Comparison of ENCODE assay signal across 20 mouse cellular contexts in the genomic region with DNA sequence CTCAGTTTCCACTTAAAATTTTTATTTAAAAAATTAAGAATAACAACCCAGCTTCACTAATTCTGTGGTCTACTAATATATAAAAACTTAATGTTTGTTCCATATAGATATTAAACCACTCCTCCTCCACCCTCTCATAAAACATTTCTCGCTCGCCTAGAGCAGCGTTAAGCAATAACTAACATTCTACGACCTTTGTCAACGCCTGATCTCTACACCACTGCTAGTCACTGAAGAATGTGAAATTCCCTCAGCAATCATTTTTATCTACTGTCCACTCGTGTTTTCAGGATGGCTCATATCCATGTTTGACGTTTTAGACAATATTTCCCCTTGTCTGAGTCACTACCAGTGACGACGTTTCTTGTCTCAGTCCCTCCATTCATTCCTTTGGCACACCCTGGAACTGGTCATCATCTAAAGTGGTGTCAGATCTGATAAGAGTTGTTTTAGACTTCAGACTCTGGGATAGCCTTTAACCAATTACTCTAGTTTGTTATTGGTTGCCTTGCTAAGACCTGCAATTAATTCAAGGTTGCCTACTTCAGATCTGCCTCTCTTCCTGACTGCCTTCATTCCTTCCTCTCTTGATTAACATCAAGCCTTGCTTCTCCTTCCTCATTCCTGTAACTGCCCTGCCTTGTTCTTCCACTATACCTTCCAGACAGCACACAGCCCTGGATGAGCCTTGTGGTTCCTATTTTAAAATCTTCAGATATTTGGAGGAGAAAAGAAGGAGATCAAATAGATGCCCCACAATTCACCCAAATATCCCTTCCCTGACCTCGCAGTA. TPM values are rescaled to one million over a fixed set of nuclear protein-coding genes. Genes with fewer than 3 reads are reported as not detected.
A peak's percentile ranks its signal among the peaks of the same experiment; 100 is the strongest.
DNase-seq lines count a peak whose midpoint lies in the region; ATAC-seq and TF ChIP-seq lines count a peak whose summit lies in the region.
"Had no signal": no experiment of that assay in that cellular context is flagged by ENCODE, and none has a peak within 500 bp of the region (broad histone marks: within the 10 kb centered on the region; RNA-seq: fewer than 3 reads in every experiment).

No protein-coding gene starts in this region.

- H3K4me3 ChIP-seq in kidney, adult 2 months (ENCODE audit: insufficient read depth, low read depth, low read length): no peak overlapping the region
- peak overlapping the region; percentile 27; the same call in 1 of the 2 replicates for H3K4me3 ChIP-seq in G1E (ENCODE audit: low read depth, low read length)
- H3K4me3 ChIP-seq in intestine, embryonic 14.5 days (ENCODE audit: low read depth, low read length): no peak overlapping the region
- no peak overlapping the region for H3K4me3 ChIP-seq in stomach, embryonic 16.5 days (replicated peaks; ENCODE audit: low read length)
- H3K4me3 ChIP-seq in left cerebral cortex, adult 2 months: no peak overlapping the region
- H3K4me3 ChIP-seq: embryonic facial prominence, embryonic 12.5 days; erythroblast, embryonic 14.5 days; forebrain, embryonic 12.5 days; heart, embryonic 12.5 days; midbrain, embryonic 10.5 days had no signal

- no peak overlapping the region for H3K9ac ChIP-seq in intestine, embryonic 14.5 days (ENCODE audit: low read length)
- no peak overlapping the region for H3K9ac ChIP-seq in stomach, embryonic 16.5 days (ENCODE audit: low read length)
- H3K9ac ChIP-seq: embryonic facial prominence, embryonic 12.5 days; forebrain, embryonic 12.5 days; heart, embryonic 12.5 days had no signal

- ATAC-seq in G1E (ENCODE audit: extremely low read depth, insufficient number of reproducible peaks, low FRiP score, poor library complexity, severe bottlenecking): no peak
- ATAC-seq in intestine, embryonic 14.5 days (replicated peaks; ENCODE audit: low FRiP score, low TSS enrichment, low read depth): peak; percentile 47; the same call in 1 of the 2 replicates
- ATAC-seq in stomach, embryonic 16.5 days (ENCODE audit: insufficient read depth, low FRiP score): peak; percentile 44; the same call in 1 of the 2 replicates

- no peak for TF ChIP-seq POLR2A in kidney, adult 2 months (IDR thresholded peaks at IDR 0.05; ENCODE audit: low read depth, low read length)

- H3K27ac ChIP-seq in kidney, adult 2 months (ENCODE audit: insufficient read depth, low read depth, low read length): peak overlapping the region; percentile 60
- H3K27ac ChIP-seq in intestine, embryonic 14.5 days (ENCODE audit: low read depth): no peak overlapping the region
- H3K27ac ChIP-seq in stomach, embryonic 16.5 days (ENCODE audit: low read length): no peak overlapping the region
- no peak overlapping the region for H3K27ac ChIP-seq in left cerebral cortex, adult 2 months
- H3K27ac ChIP-seq: embryonic facial prominence, embryonic 12.5 days; forebrain, embryonic 12.5 days; midbrain, embryonic 10.5 days had no signal

- H3K4me2 ChIP-seq in intestine, embryonic 14.5 days (ENCODE audit: low read length): no peak overlapping the region
- no peak overlapping the region for H3K4me2 ChIP-seq in stomach, embryonic 16.5 days (ENCODE audit: low read depth, low read length)
- H3K4me2 ChIP-seq: embryonic facial prominence, embryonic 12.5 days; forebrain, embryonic 12.5 days; heart, embryonic 12.5 days had no signal

- intact Hi-C loops in gastrocnemius, postnatal 14 days (cut with DNase I; ENCODE audit: low total_unique reads): no loop called here
- intact Hi-C loops in left cerebral cortex, adult 2 months (cut with DNase I): no loop called here

- no peaks in the 10 kb centered on the region for H3K9me3 ChIP-seq in G1E (replicated peaks)
- H3K9me3 ChIP-seq in intestine, embryonic 14.5 days (ENCODE audit: control insufficient read depth, low read length): no peaks in the 10 kb centered on the region
- no peaks in the 10 kb centered on the region for H3K9me3 ChIP-seq in stomach, embryonic 16.5 days (replicated peaks; ENCODE audit: control insufficient read depth, low read length)
- H3K9me3 ChIP-seq: embryonic facial prominence, embryonic 12.5 days; forebrain, embryonic 12.5 days; heart, embryonic 12.5 days; midbrain, embryonic 10.5 days had no signal

- TF ChIP-seq CTCF in kidney, adult 2 months (conservative IDR thresholded peaks at IDR 0.05; ENCODE audit: insufficient read depth, insufficient read length, low read depth, low read length): no peak
- no peak for TF ChIP-seq CTCF in G1E (IDR thresholded peaks at IDR 0.05; ENCODE audit: low read depth, low read length)
- TF ChIP-seq CTCF in left cerebral cortex, adult 2 months (IDR thresholded peaks at IDR 0.05): no peak

- no peaks in the 10 kb centered on the region for H3K36me3 ChIP-seq in kidney, adult 2 months (ENCODE audit: control insufficient read depth, insufficient read depth, low read length)
- H3K36me3 ChIP-seq in G1E (replicated peaks): no peaks in the 10 kb centered on the region
- no peaks in the 10 kb centered on the region for H3K36me3 ChIP-seq in intestine, embryonic 14.5 days (ENCODE audit: control insufficient read depth, insufficient read depth, low read length)
- no peaks in the 10 kb centered on the region for H3K36me3 ChIP-seq in stomach, embryonic 16.5 days (ENCODE audit: control insufficient read depth, insufficient read depth, low read length)
- H3K36me3 ChIP-seq: embryonic facial prominence, embryonic 12.5 days; forebrain, embryonic 12.5 days; heart, embryonic 12.5 days; midbrain, embryonic 10.5 days had no signal

- H3K4me1 ChIP-seq in kidney, adult 2 months (ENCODE audit: control insufficient read depth, insufficient read depth, low read length): peaks cover 2% of the 10 kb centered on the region; the same call in 1 of the 2 replicates
- H3K4me1 ChIP-seq in G1E (ENCODE audit: insufficient read depth, low read depth, low read length): peaks cover 42% of the 10 kb centered on the region
- peaks cover 4% of the 10 kb centered on the region; the same call in 1 of the 2 replicates for H3K4me1 ChIP-seq in intestine, embryonic 14.5 days (replicated peaks; ENCODE audit: control insufficient read depth, insufficient read depth, low read length)
- peaks cover 8% of the 10 kb centered on the region for H3K4me1 ChIP-seq in stomach, embryonic 16.5 days (ENCODE audit: control insufficient read depth, insufficient read depth, low read length)
- H3K4me1 ChIP-seq: embryonic facial prominence, embryonic 12.5 days; forebrain, embryonic 12.5 days; midbrain, embryonic 10.5 days had no signal

- 48% methylated on average over 10 of the region's 10 CpGs for WGBS in kidney, adult 2 months
- WGBS in intestine, embryonic 14.5 days: 54% methylated on average over 10 of the region's 10 CpGs
- WGBS in stomach, embryonic 16.5 days: 64% methylated on average over 10 of the region's 10 CpGs

- no peaks in the 10 kb centered on the region for H3K27me3 ChIP-seq in kidney, adult 2 months (replicated peaks; ENCODE audit: control insufficient read depth, insufficient read depth, low read length)
- H3K27me3 ChIP-seq in G1E (ENCODE audit: insufficient read depth, low read length): no peaks in the 10 kb centered on the region
- no peaks in the 10 kb centered on the region for H3K27me3 ChIP-seq in intestine, embryonic 14.5 days (replicated peaks; ENCODE audit: control insufficient read depth, insufficient read depth, low read length)
- no peaks in the 10 kb centered on the region for H3K27me3 ChIP-seq in stomach, embryonic 16.5 days (ENCODE audit: control insufficient read depth, insufficient read depth, low read length)
- H3K27me3 ChIP-seq: CH12.LX; embryonic facial prominence, embryonic 12.5 days; forebrain, embryonic 12.5 days; heart, embryonic 12.5 days had no signal

- DNase-seq in kidney, adult 2 months: peak; percentile 14
- no peak for DNase-seq in kidney, adult 8-10 months
- no peak for DNase-seq in G1E (ENCODE audit: low spot score)
- no peak for DNase-seq in intestine, embryonic 14.5 days (ENCODE audit: low spot score)
- no peak for DNase-seq in gastrocnemius, postnatal 14 days
- DNase-seq in left cerebral cortex, adult 2 months (ENCODE audit: extremely low spot score in 1 of 2, low spot score in 2 of 2): no peak
- DNase-seq: B cell, adult 2 months; cerebellum, adult 11-12 months; cerebellum, postnatal 10 days; heart, postnatal 10 days; lung, postnatal 10 days; right cerebral cortex, adult 18-20 months; right cerebral cortex, postnatal 4 days had no signal

RNA-seq across cellular contexts. Expression of a gene that starts 23.5 kb away (rescaled TPM):
- polyA plus RNA-seq in kidney, adult 2 months (2012; rRNA removed): 5.7 and 8.5 TPM in 2 replicates
- 619 and 632 TPM in 2 replicates for total RNA-seq in G1E (2014; fragmentation: Nextera tagmentation)
- total RNA-seq in G1E (2017): 55.1 and 56.9 TPM in 2 replicates
- 11.9 and 13.1 TPM in 2 replicates for polyA plus RNA-seq in G1E (2012)
- 16.9 and 18.3 TPM in 2 replicates for polyA plus RNA-seq in intestine, embryonic 14.5 days (2014; fragmentation: Nextera tagmentation; extraction: Ambion mirVana)
- 53.9 and 55.3 TPM in 2 replicates for polyA plus RNA-seq in stomach, embryonic 16.5 days (2015; fragmentation: Nextera tagmentation; extraction: Ambion mirVana)
- total RNA-seq in gastrocnemius, postnatal 14 days (2021): 10 to 100 TPM; 24.3 to 35.9 TPM
- 1 to 10 TPM; 6.4 to 7.1 TPM for total RNA-seq in left cerebral cortex, adult 2 months (2021)
